Mouse (Mus musculus): ENCODE data around the gene Tsc22d1. TPM values are rescaled to one million over a fixed set of nuclear protein-coding genes. Genes with fewer than 3 reads are reported as not detected.

Gene Tsc22d1
- polyA plus RNA-seq, 1 experiment from 2014 or later: 145 TPM

DNA sequence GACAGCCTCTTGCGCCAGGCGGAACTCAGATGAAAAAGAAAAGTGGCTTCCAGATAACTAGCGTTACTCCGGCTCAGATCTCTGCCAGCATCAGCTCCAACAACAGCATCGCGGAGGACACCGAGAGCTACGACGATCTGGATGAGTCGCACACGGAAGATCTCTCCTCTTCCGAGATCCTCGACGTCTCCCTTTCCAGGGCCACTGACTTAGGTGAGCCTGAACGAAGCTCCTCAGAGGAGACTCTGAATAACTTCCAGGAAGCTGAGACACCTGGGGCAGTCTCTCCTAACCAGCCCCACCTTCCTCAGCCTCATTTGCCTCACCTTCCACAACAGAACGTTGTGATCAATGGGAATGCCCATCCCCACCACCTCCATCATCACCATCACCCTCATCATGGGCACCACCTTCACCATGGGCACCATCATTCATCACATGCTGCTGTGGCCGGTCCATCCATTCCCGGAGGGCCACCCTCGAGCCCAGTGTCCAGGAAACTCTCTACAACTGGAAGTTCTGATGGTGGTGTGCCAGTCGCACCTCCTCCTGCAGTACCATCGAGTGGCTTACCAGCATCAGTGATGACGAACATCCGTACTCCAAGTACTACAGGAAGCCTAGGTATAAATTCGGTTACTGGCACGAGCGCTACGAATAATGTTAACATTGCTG is 1.7 kb downstream of the Tsc22d1 start:
- Histone ChIP-seq H3K9ac (peak overlapping the region; percentile 73), H3K4me3 (peak overlapping the region; percentile 73), H3K9me3 (replicated peaks) (no peaks in the 10 kb centered on the region), H3K4me2 (peak overlapping the region; percentile 96), H3K36me3 (peaks cover 19% of the 10 kb centered on the region), H3K27ac (no peak overlapping the region), H3K27me3 (replicated peaks) (peaks cover 41% of the 10 kb centered on the region), H3K4me1 (peaks cover 40% of the 10 kb centered on the region)
- 68% methylated on average over 27 of the region's 27 CpGs for WGBS (ENCODE audit: insufficient replicate concordance)
- ATAC-seq: no peak

DNA sequence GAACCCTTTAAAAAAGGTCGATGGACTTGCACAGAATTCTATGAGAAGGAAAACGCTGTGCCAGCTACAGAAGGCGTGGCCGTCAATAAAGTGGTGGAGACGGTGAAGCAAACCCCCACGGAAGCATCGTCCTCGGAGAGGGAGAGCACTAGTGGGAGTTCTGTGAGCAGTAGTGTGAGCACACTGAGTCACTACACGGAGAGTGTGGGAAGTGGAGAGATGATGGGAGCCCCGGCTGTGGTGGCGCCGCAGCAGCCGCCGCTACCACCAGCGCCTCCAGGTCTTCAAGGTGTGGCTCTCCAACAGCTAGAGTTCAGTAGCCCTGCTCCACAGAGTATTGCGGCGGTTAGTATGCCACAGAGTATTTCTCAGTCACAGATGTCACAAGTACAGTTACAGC is 2.6 kb downstream of the Tsc22d1 start:
- no peak overlapping the region for H3K4me2 ChIP-seq
- H3K27me3 ChIP-seq (replicated peaks): peaks cover 38% of the 10 kb centered on the region
- ATAC-seq: no peak
- H3K36me3 ChIP-seq: peaks cover 20% of the 10 kb centered on the region
- no peak overlapping the region for H3K27ac ChIP-seq
- H3K4me1 ChIP-seq: peaks cover 37% of the 10 kb centered on the region
- H3K9me3 ChIP-seq (replicated peaks): no peaks in the 10 kb centered on the region
- WGBS (ENCODE audit: insufficient replicate concordance): 90% methylated on average over 17 of the region's 17 CpGs
- no peak overlapping the region for H3K4me3 ChIP-seq
- no peak overlapping the region for H3K9ac ChIP-seq

DNA sequence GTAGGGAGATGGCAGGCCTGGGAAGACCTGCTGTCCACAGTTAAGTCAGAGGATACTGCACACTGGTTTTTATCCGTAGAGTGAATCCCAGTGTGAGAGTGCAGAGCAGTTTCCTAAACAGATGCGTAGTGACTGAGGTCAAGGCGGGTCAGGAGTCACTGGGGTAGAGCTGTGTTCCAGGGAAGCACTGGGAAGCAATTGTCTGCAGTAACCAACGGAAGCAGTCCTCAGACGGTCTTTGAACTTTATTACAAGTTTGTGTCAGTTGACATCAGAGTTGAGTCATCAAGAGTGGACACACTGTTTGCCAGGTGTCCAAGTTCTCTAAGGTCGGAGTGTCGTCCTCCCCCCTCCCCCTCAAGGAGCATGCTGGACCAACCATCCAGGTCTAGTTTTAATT is 6.0 kb downstream of the Tsc22d1 start:
- H3K36me3 ChIP-seq: peaks cover 24% of the 10 kb centered on the region
- no peak overlapping the region for H3K4me2 ChIP-seq

DNA sequence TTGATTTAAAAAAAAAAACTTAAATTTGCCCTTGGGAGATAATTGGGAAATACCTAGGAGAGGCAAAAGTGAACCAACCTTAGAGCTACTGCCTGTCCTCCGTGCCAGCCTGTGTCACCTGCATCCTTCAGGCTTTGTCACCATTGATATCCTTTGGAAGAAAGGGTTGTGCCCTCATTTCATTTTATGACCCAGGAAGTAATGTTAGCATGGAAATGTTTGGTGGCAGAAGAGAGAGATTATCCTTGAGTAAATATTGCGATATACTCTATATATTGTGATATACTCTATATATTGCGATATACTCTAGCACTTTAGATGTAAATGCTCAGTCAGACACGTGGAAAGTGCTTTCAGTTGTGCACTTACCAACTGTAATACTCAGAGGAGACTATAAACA is 6.4 kb downstream of the Tsc22d1 start:
- WGBS (ENCODE audit: insufficient replicate concordance): 78% methylated on average over 4 of the region's 4 CpGs
- Histone ChIP-seq H3K4me3 (no peak overlapping the region), H3K4me1 (peaks cover 19% of the 10 kb centered on the region), H3K27me3 (replicated peaks) (peaks cover 13% of the 10 kb centered on the region), H3K9ac (no peak overlapping the region), H3K36me3 (peaks cover 28% of the 10 kb centered on the region), H3K4me2 (no peak overlapping the region), H3K9me3 (replicated peaks) (no peaks in the 10 kb centered on the region), H3K27ac (no peak overlapping the region)
- no peak for ATAC-seq

More for the DNA sequence above, 6.0 kb downstream of the Tsc22d1 start:
- Histone ChIP-seq H3K27ac (no peak overlapping the region), H3K4me1 (peaks cover 22% of the 10 kb centered on the region), H3K4me3 (no peak overlapping the region), H3K27me3 (replicated peaks) (peaks cover 17% of the 10 kb centered on the region), H3K9ac (no peak overlapping the region), H3K9me3 (replicated peaks) (no peaks in the 10 kb centered on the region)
- no peak for ATAC-seq
- WGBS (ENCODE audit: insufficient replicate concordance): 67% methylated on average over 7 of the region's 7 CpGs

DNA sequence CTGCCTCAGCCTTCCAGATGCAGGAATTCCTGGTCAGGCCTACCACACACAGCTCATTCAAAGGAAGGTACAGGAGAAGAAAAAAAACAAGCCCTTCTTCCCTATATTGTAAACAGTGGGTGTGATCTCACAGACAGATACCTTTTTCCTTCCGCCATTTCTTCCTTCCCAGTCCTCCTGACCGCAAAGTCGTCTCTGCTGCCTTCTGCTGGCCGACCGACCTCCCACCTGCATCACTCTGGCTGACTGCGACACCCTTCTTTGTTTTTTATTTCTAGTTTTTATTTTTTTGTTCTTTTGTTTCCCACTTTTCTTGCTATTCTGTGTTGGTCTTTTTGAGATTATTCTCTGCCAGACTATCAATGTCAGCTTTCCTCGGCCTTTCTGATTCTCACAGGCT is 10.7 kb downstream of the Tsc22d1 start:
- 71% methylated on average over 7 of the region's 7 CpGs for WGBS (ENCODE audit: insufficient replicate concordance)
- Histone ChIP-seq H3K27me3 (replicated peaks) (no peaks in the 10 kb centered on the region), H3K36me3 (peaks cover 14% of the 10 kb centered on the region), H3K4me1 (peaks cover 8% of the 10 kb centered on the region), H3K27ac (no peak overlapping the region), H3K4me3 (no peak overlapping the region), H3K9me3 (replicated peaks) (no peaks in the 10 kb centered on the region), H3K9ac (no peak overlapping the region), H3K4me2 (no peak overlapping the region)
- ATAC-seq: no peak

DNA sequence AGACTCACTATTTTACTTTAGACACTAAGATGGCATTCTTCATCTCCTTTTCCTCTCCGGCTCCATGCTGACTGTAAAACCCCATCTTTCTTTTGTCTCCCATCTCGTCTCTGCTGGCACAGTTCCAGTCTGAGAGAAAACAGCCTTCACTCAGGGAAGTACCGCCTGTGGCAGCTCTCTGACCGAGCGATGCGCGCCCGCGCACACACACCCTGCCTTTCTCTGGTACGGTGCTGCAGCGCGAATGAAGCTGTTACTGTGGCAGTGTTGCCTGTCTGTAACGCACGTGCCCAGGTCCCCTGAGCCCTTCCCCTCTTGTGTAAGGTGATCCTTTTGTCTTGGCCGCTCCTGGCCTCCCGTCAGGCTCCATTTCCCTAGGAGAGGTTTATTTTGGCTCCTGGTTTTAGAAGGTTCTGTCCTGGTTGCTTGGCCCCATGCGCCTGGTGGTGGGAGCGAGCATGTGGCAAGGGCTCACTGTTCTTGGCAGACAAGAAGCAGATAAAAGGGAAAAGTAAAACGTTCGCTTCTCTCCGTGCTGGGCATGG is 11.3 kb downstream of the Tsc22d1 start:
- WGBS (ENCODE audit: insufficient replicate concordance): 88% methylated on average over 21 of the region's 21 CpGs
- peaks cover 3% of the 10 kb centered on the region; the same call in 1 of the 2 replicates for H3K4me1 ChIP-seq
- H3K9ac ChIP-seq: no peak overlapping the region
- H3K4me3 ChIP-seq: no peak overlapping the region
- no peak overlapping the region for H3K4me2 ChIP-seq
- ATAC-seq: no peak
- no peak overlapping the region for H3K27ac ChIP-seq
- H3K36me3 ChIP-seq: peaks cover 14% of the 10 kb centered on the region
- H3K27me3 ChIP-seq (replicated peaks): no peaks in the 10 kb centered on the region
- H3K9me3 ChIP-seq (replicated peaks): no peaks in the 10 kb centered on the region

DNA sequence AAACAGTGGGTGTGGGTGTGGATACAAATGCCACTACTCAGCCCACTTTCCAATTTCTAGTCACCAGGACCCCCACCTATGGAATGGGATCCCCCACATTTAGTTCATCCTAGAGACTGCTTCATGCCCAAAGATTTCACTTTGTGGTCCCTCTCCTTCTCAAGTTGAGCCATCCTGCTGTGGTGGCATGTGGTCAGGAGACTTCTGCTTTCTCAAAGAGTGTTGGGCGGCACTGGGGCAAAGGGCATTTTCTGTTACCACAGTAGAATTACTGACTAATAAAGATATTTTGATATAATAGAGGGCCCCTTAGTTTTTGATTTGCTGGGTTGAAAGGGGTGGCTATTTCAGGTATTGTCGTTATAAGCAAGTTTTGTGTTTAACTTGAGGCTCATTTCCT is 14.1 kb downstream of the Tsc22d1 start:
- H3K4me3 ChIP-seq: no peak overlapping the region
- no peaks in the 10 kb centered on the region for H3K9me3 ChIP-seq (replicated peaks)
- H3K4me1 ChIP-seq: peaks cover 3% of the 10 kb centered on the region; the same call in 1 of the 2 replicates
- H3K27ac ChIP-seq: no peak overlapping the region
- H3K9ac ChIP-seq: no peak overlapping the region
- no peak for ATAC-seq
- no peak overlapping the region for H3K4me2 ChIP-seq
- H3K27me3 ChIP-seq (replicated peaks): no peaks in the 10 kb centered on the region
- peaks cover 12% of the 10 kb centered on the region for H3K36me3 ChIP-seq
- 48% methylated on average over 2 of the region's 2 CpGs for whole genome bisulfite sequencing (ENCODE audit: insufficient replicate concordance)

DNA sequence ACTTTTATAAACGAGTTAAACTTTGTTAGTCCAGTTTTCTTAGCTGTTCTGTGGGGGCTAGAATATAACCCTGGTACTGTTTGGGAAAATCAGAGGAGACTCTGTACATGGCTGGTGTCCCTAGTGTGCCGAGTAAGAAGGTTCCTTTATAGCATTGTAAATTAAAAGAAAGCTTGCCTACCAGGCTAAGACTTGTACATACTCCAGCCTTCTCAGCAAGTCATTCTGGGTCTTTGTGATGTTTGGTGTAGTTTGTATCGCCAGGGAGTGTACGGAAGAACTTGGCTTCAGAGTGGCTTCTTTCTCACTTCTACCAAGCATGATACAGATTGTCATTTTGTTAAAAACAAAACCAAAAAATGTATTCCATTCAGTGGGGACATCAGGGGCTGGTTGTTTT is 17.2 kb downstream of the Tsc22d1 start:
- Histone ChIP-seq H3K9me3 (replicated peaks) (no peaks in the 10 kb centered on the region), H3K4me1 (peaks cover 3% of the 10 kb centered on the region; the same call in 1 of the 2 replicates), H3K27me3 (replicated peaks) (no peaks in the 10 kb centered on the region), H3K9ac (no peak overlapping the region), H3K36me3 (no peaks in the 10 kb centered on the region), H3K4me2 (no peak overlapping the region), H3K4me3 (no peak overlapping the region), H3K27ac (no peak overlapping the region)
- ATAC-seq: no peak
- 76% methylated on average over 4 of the region's 4 CpGs for WGBS (ENCODE audit: insufficient replicate concordance)

DNA sequence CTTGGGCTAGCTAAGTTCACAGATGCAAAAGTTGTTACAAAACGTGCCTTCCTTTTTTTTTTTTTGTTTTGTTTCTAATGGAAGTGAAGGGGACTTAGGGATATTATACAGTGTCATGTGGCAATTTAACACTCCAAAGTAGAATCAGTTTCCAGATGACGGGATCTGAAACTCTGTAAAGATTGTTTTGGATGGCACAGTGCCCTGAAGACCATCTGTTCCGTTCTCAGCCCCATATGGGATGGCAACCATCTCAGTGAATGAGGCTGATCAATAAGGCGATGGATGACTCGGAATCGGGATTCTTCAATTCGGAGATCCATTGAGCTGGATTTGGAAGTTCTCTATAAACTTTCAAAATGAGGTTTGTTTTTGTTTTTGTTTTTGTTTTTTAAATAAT is 17.6 kb downstream of the Tsc22d1 start:
- no peak for ATAC-seq
- Histone ChIP-seq H3K27ac (no peak overlapping the region), H3K4me1 (peaks cover 3% of the 10 kb centered on the region; the same call in 1 of the 2 replicates), H3K9ac (no peak overlapping the region), H3K4me3 (no peak overlapping the region), H3K9me3 (replicated peaks) (no peaks in the 10 kb centered on the region), H3K36me3 (no peaks in the 10 kb centered on the region), H3K27me3 (replicated peaks) (no peaks in the 10 kb centered on the region), H3K4me2 (no peak overlapping the region)
- 75% methylated on average over 7 of the region's 7 CpGs for WGBS (ENCODE audit: insufficient replicate concordance)

DNA sequence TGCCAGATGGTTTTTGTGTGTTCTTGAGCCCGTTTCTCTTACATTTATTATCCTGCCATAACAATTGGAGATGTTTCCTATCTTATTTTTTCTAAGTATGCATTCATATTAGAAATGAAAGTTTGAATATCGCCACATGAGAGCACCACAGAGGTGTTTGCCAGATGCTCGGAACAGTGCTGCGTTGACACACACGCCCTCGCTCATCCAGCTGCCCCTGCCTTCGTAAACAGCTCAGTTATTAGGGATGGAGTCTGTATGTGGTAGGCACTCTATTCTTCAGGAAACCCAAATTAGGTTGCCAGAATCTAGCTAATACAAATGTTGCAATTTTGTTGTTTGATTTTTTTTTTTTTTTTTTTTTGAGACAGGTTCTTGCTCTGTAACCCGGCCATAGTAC is 18.1 kb downstream of the Tsc22d1 start:
- 88% methylated on average over 8 of the region's 8 CpGs for WGBS (ENCODE audit: insufficient replicate concordance)

DNA sequence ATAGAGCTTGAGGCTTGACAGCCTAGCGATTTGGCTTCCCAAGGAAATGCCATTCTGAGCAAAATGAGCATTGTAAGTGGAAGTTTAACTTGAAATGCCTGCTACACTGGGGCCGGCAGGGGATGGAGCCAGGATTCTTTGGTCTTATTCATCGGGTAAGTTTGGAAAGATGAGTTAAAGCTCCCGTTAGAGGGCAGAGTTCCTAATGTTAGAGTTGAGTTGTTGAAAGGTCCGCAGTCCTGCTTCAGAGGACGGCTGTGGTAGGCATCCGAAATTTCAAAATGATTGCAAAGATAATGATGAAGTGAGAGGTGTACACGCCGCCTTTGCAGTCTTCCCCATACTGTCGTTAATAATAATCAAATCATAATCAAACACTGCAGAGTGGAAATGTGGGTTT is 27.4 kb downstream of the Tsc22d1 start:
- 74% methylated on average over 10 of the region's 10 CpGs for WGBS (ENCODE audit: insufficient replicate concordance)
- H3K36me3 ChIP-seq: 0 out of 2 replicates have a peak, but pooled peaks cover 6% of the 10 kb centered on the region

More for the DNA sequence above, 18.1 kb downstream of the Tsc22d1 start:
- H3K27ac ChIP-seq: no peak overlapping the region
- no peak for ATAC-seq
- H3K4me1 ChIP-seq: peaks cover 3% of the 10 kb centered on the region; the same call in 1 of the 2 replicates
- H3K36me3 ChIP-seq: 0 out of 2 replicates have a peak, but pooled peaks cover 1% of the 10 kb centered on the region
- H3K27me3 ChIP-seq (replicated peaks): no peaks in the 10 kb centered on the region
- no peaks in the 10 kb centered on the region for H3K9me3 ChIP-seq (replicated peaks)
- no peak overlapping the region for H3K4me2 ChIP-seq
- no peak overlapping the region for H3K9ac ChIP-seq
- H3K4me3 ChIP-seq: no peak overlapping the region

DNA sequence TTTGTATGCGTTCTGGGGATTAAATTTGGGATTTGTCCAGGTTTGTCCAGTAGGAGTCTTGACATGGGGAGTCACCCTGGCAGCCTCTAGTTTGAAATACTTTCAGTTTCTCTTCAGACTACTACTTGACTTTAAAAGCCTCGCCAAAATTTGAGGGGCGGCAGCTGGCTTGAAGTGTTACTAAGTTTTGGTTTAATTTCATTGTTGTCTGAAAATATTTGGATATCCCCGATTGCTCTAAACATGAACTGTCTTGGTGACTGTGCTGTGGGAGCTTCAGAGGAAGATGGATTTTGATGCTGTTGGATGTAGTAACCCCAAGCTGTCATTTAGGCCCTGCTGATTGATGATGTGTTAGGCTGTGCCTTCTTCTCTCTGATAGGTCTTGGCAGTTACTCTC is 34.2 kb downstream of the Tsc22d1 start:
- Histone ChIP-seq H3K27ac (no peak overlapping the region), H3K4me3 (no peak overlapping the region), H3K9ac (no peak overlapping the region), H3K4me1 (no peaks in the 10 kb centered on the region), H3K27me3 (replicated peaks) (no peaks in the 10 kb centered on the region), H3K36me3 (no peaks in the 10 kb centered on the region), H3K4me2 (no peak overlapping the region), H3K9me3 (replicated peaks) (no peaks in the 10 kb centered on the region)
- no peak for ATAC-seq
- 75% methylated on average over 4 of the region's 4 CpGs for WGBS (ENCODE audit: insufficient replicate concordance)

More for the DNA sequence above, 27.4 kb downstream of the Tsc22d1 start:
- H3K27me3 ChIP-seq (replicated peaks): no peaks in the 10 kb centered on the region
- no peak overlapping the region for H3K9ac ChIP-seq
- no peaks in the 10 kb centered on the region for H3K4me1 ChIP-seq
- H3K4me3 ChIP-seq: no peak overlapping the region
- H3K27ac ChIP-seq: no peak overlapping the region
- H3K9me3 ChIP-seq (replicated peaks): no peaks in the 10 kb centered on the region
- no peak overlapping the region for H3K4me2 ChIP-seq
- no peak for ATAC-seq

Measured in liver, embryonic 12.5 days (tissue).